Mouse (Mus musculus) small intestine, adult 2 months (tissue): Measurements from ENCODE around the gene Stat6. TPM values are rescaled to one million over a fixed set of nuclear protein-coding genes. Genes with fewer than 3 reads are reported as not detected.

Source experiments
- H3K27ac ChIP-seq: fragments of 200-500 bp; 2 replicates; pipeline ENCODE4 v1.5.1; 2012; ENCODE audit warnings: low read depth, low read length, control low read depth, inconsistent platforms; ENCODE audit not compliant: insufficient read depth
- H3K27me3 ChIP-seq: fragments of 200-500 bp; 2 replicates; pipeline ENCODE4 v1.6.1; 2012; ENCODE audit warnings: mild to moderate bottlenecking, moderate library complexity, low read length, inconsistent platforms; ENCODE audit not compliant: control insufficient read depth, insufficient read depth
- H3K36me3 ChIP-seq: fragments of 200-500 bp; 2 replicates; pipeline ENCODE4 v1.6.1; 2012; ENCODE audit warnings: mild to moderate bottlenecking, low read length, control low read depth, inconsistent platforms; ENCODE audit not compliant: control insufficient read depth, insufficient read depth
- H3K4me1 ChIP-seq: fragments of 200-500 bp; 2 replicates; pipeline ENCODE4 v1.6.1; 2012; ENCODE audit warnings: low read length, inconsistent platforms, mixed read lengths; ENCODE audit not compliant: control insufficient read depth, insufficient read depth, insufficient read length
- H3K4me3 ChIP-seq: fragments of 200-500 bp; 2 replicates; pipeline ENCODE4 v1.5.1; 2012; ENCODE audit warnings: low read depth, mild to moderate bottlenecking, control low read depth, inconsistent platforms, low read length, moderate library complexity
- CTCF ChIP-seq: fragments of 200-500 bp; IDR thresholded peaks from 2 replicates; pipeline ENCODE4 v1.5.1; 2012; ENCODE audit warnings: low read depth, mild to moderate bottlenecking, control low read depth, inconsistent platforms, low read length, moderate library complexity, mixed read lengths; ENCODE audit not compliant: insufficient replicate concordance, insufficient read length; ENCODE audit errors: extremely low read depth
- POLR2A ChIP-seq: fragments of 200-500 bp; IDR thresholded peaks from 2 replicates; pipeline ENCODE4 v1.6.1; 2012; ENCODE audit warnings: low read depth, mild to moderate bottlenecking, control low read depth, inconsistent platforms, low read length, moderate library complexity
- WGBS: fragments of 180-500 bp; shearing (Covaris S2); methylation state at CpG from one replicate; pipeline ENCODE4 v1.1.7; 2018; 5-methylcytosine and 5-hydroxymethylcytosine counted together
- polyA plus RNA-seq: library from polyadenylated mRNA; depleted of rRNA; stranded (reverse); fragments of >200 nt; gene quantifications from 2 replicates; pipeline ENCODE4 v1.2.3, GENCODE M21; 2012

Stat6 gene
- polyA plus RNA-seq, 1 experiment = 101 TPM

- whole genome bisulfite sequencing = 24% methylated on average over 5 of the region's 5 CpGs
- Histone ChIP-seq H3K4me3 (no peak overlapping the region), H3K36me3 (peaks cover 31% of the 10 kb centered on the region), H3K27me3 (no peaks in the 10 kb centered on the region), H3K27ac (no peak overlapping the region), H3K4me1 (peaks cover 32% of the 10 kb centered on the region)
- no peak for TF ChIP-seq POLR2A
- no peak for TF ChIP-seq CTCF
Measured at GRCm38 (mm10) chr10:127663590-127663989, 20.8 kb downstream of the Stat6 start.

- Histone ChIP-seq H3K27ac (no peak overlapping the region), H3K36me3 (peaks cover 26% of the 10 kb centered on the region), H3K27me3 (no peaks in the 10 kb centered on the region), H3K4me1 (peaks cover 31% of the 10 kb centered on the region), H3K4me3 (no peak overlapping the region)
- WGBS = 86% methylated on average over 16 of the region's 16 CpGs
- TF ChIP-seq POLR2A (no peak), CTCF (no peak)
Measured at GRCm38 (mm10) chr10:127664166-127664565, 21.4 kb downstream of the Stat6 start.

- TF ChIP-seq CTCF = no peak
- TF ChIP-seq POLR2A = no peak
- H3K4me3 ChIP-seq = peak overlapping the region; percentile 19
- peaks cover 24% of the 10 kb centered on the region for H3K4me1 ChIP-seq
- WGBS = 73% methylated on average over 13 of the region's 13 CpGs
- no peak overlapping the region for H3K27ac ChIP-seq
- no peaks in the 10 kb centered on the region for H3K27me3 ChIP-seq
- peaks cover 20% of the 10 kb centered on the region for H3K36me3 ChIP-seq
Measured at GRCm38 (mm10) chr10:127664891-127665290, 22.1 kb downstream of the Stat6 start.

GRCm38 (mm10) chr10:127665366-127666181, 22.8 kb downstream of the Stat6 start:
- WGBS = 20% methylated on average over 14 of the region's 14 CpGs
- TF ChIP-seq POLR2A (no peak), CTCF (no peak)
- H3K4me1 ChIP-seq = peaks cover 24% of the 10 kb centered on the region
- no peaks in the 10 kb centered on the region for H3K27me3 ChIP-seq
- peaks cover 18% of the 10 kb centered on the region for H3K36me3 ChIP-seq
- peak overlapping the region; percentile 84 for H3K27ac ChIP-seq
- peak overlapping the region; percentile 75 for H3K4me3 ChIP-seq

- Histone ChIP-seq H3K27ac (peak within 1 kb of the TSS; percentile 97), H3K4me3 (peak within 1 kb of the TSS; percentile 75), H3K4me1 (peaks cover 17% of the 10 kb centered on the region), H3K27me3 (no peaks in the 10 kb centered on the region), H3K36me3 (peaks cover 14% of the 10 kb centered on the region)
- under 1% methylated on average over 70 of the region's 73 CpGs for WGBS
- TF ChIP-seq CTCF = no peak
- peak; percentile 48 for TF ChIP-seq POLR2A
Measured at GRCm38 (mm10) chr10:127666501-127667268, 23.9 kb downstream of the Stat6 start, which contains the start of gene Nemp1. Gene Nemp1, plus strand, starts transcription at chr10:127666901.

- TF ChIP-seq CTCF = no peak
- no peak for TF ChIP-seq POLR2A
- Histone ChIP-seq H3K4me3 (peak overlapping the region; percentile 75), H3K4me1 (peaks cover 13% of the 10 kb centered on the region), H3K27me3 (no peaks in the 10 kb centered on the region), H3K27ac (peak overlapping the region; percentile 97), H3K36me3 (peaks cover 14% of the 10 kb centered on the region)
- WGBS = 1% methylated on average over 35 of the region's 35 CpGs
Measured at GRCm38 (mm10) chr10:127667269-127668092, 24.7 kb downstream of the Stat6 start.
